Mouse (Mus musculus) stomach, embryonic 14.5 days (tissue): ENCODE measurements around the gene Eng. TPM values are rescaled to one million over a fixed set of nuclear protein-coding genes. Genes with fewer than 3 reads are reported as not detected.

Source experiments
- ATAC-seq: fragments of 200-750 bp; cut with Nextera tagmentation; 2 replicates; pipeline ENCODE4 v1.8.0; 2017; ENCODE audit warnings: low read depth, moderate TSS enrichment; ENCODE audit not compliant: insufficient number of reproducible peaks, insufficient read depth, low FRiP score
- H3K27ac ChIP-seq: fragments of 300-500 bp; sonication (generic); 2 replicates; pipeline ENCODE4 v1.5.1; 2014; ENCODE audit warnings: mild to moderate bottlenecking, low read length, moderate library complexity, mixed read lengths
- H3K27me3 ChIP-seq: fragments of 300-500 bp; sonication (generic); 2 replicates; pipeline ENCODE4 v1.6.1; 2014; ENCODE audit warnings: low read length, control low read depth, mixed read lengths; ENCODE audit not compliant: control insufficient read depth, insufficient read depth
- H3K36me3 ChIP-seq: fragments of 300-500 bp; sonication (generic); 2 replicates; pipeline ENCODE4 v1.6.1; 2014; ENCODE audit warnings: mild to moderate bottlenecking, control low read depth, low read length, moderate library complexity, mixed read lengths; ENCODE audit not compliant: control insufficient read depth, insufficient read depth
- H3K4me1 ChIP-seq: fragments of 300-500 bp; sonication (generic); 2 replicates; pipeline ENCODE4 v1.6.1; 2014; ENCODE audit warnings: low read length, control low read depth, mixed read lengths; ENCODE audit not compliant: control insufficient read depth, insufficient read depth
- H3K4me2 ChIP-seq: fragments of 300-500 bp; sonication (generic); replicated peaks from 2 replicates; pipeline ENCODE4 v1.6.1; 2014; ENCODE audit warnings: low read depth, low read length, control low read depth
- H3K4me3 ChIP-seq: fragments of 300-500 bp; sonication (generic); 2 replicates; pipeline ENCODE4 v1.5.1; 2014; ENCODE audit warnings: low read depth, low read length, control low read depth
- H3K9ac ChIP-seq: fragments of 300-500 bp; sonication (generic); replicated peaks from 2 replicates; pipeline ENCODE4 v1.6.1; 2014; ENCODE audit warnings: low read depth, mild to moderate bottlenecking, control low read depth, low read length, moderate library complexity, mixed read lengths
- H3K9me3 ChIP-seq: fragments of 300-500 bp; sonication (generic); 2 replicates; pipeline ENCODE4 v1.6.1; 2016; ENCODE audit warnings: low read depth, low read length, control low read depth; ENCODE audit not compliant: control insufficient read depth
- WGBS: fragments of 180-500 bp; shearing (Covaris S2); extraction: QIAGEN DNeasy Blood & Tissue Kit; methylation state at CpG from one replicate; pipeline ENCODE4 v1.1.7; 2014; 5-methylcytosine and 5-hydroxymethylcytosine counted together
- polyA plus RNA-seq: library from polyadenylated mRNA; unstranded; fragments of >200 nt; fragmentation: Nextera tagmentation; extraction: Ambion mirVana; gene quantifications from 2 replicates; pipeline ENCODE4 v1.2.1, GENCODE M21; 2014

Gene Eng
- polyA plus RNA-seq, 1 experiment from 2014 or later, result 49.1 TPM

- Histone ChIP-seq H3K4me1 (peaks cover 43% of the 10 kb centered on the region), H3K4me3 (peak overlapping the region; percentile 4; the same call in 1 of the 2 replicates), H3K27me3 (no peaks in the 10 kb centered on the region), H3K4me2 (peak overlapping the region; percentile 33), H3K9ac (no peak overlapping the region), H3K36me3 (no peaks in the 10 kb centered on the region), H3K9me3 (no peaks in the 10 kb centered on the region), H3K27ac (peak overlapping the region; percentile 64; the same call in 1 of the 2 replicates)
- 33% methylated on average over 5 of the region's 5 CpGs for WGBS
- ATAC-seq, result no peak
Measured at GRCm38 (mm10) chr2:32625873-32626694, 20.3 kb upstream of the Eng start.

- Histone ChIP-seq H3K9me3 (no peaks in the 10 kb centered on the region), H3K27me3 (no peaks in the 10 kb centered on the region), H3K4me2 (no peak overlapping the region), H3K4me1 (peaks cover 34% of the 10 kb centered on the region), H3K4me3 (no peak overlapping the region), H3K9ac (no peak overlapping the region), H3K27ac (no peak overlapping the region), H3K36me3 (no peaks in the 10 kb centered on the region)
- ATAC-seq, result no peak
- 66% methylated on average over 20 of the region's 20 CpGs for WGBS
Measured at GRCm38 (mm10) chr2:32627266-32628043, 18.9 kb upstream of the Eng start.

- no peak for ATAC-seq
- no peak overlapping the region for H3K4me3 ChIP-seq
- H3K4me1 ChIP-seq, result peaks cover 34% of the 10 kb centered on the region
- no peaks in the 10 kb centered on the region for H3K27me3 ChIP-seq
- no peak overlapping the region for H3K4me2 ChIP-seq
- 64% methylated on average over 4 of the region's 4 CpGs for WGBS
- no peak overlapping the region for H3K9ac ChIP-seq
- no peak overlapping the region for H3K27ac ChIP-seq
- H3K36me3 ChIP-seq, result no peaks in the 10 kb centered on the region
- H3K9me3 ChIP-seq, result no peaks in the 10 kb centered on the region
Measured at GRCm38 (mm10) chr2:32628044-32628550, 18.3 kb upstream of the Eng start.

- ATAC-seq, result no peak
- H3K9me3 ChIP-seq, result no peaks in the 10 kb centered on the region
- H3K4me1 ChIP-seq, result peaks cover 34% of the 10 kb centered on the region
- 49% methylated on average over 5 of the region's 5 CpGs for WGBS
- no peak overlapping the region for H3K4me3 ChIP-seq
- no peaks in the 10 kb centered on the region for H3K27me3 ChIP-seq
- H3K36me3 ChIP-seq, result no peaks in the 10 kb centered on the region
- no peak overlapping the region for H3K27ac ChIP-seq
- no peak overlapping the region for H3K4me2 ChIP-seq
- no peak overlapping the region for H3K9ac ChIP-seq
Measured at GRCm38 (mm10) chr2:32628729-32629128, 17.7 kb upstream of the Eng start.

GRCm38 (mm10) chr2:32629276-32629976 is 17.0 kb upstream of the Eng start:
- Histone ChIP-seq H3K4me1 (peaks cover 34% of the 10 kb centered on the region), H3K9ac (no peak overlapping the region), H3K36me3 (no peaks in the 10 kb centered on the region), H3K4me3 (no peak overlapping the region), H3K27me3 (no peaks in the 10 kb centered on the region), H3K9me3 (no peaks in the 10 kb centered on the region), H3K27ac (no peak overlapping the region), H3K4me2 (no peak overlapping the region)
- peak; percentile 30; the same call in 1 of the 2 replicates for ATAC-seq
- WGBS, result 48% methylated on average over 9 of the region's 9 CpGs

GRCm38 (mm10) chr2:32630036-32630435 is 16.4 kb upstream of the Eng start:
- H3K27ac ChIP-seq, result no peak overlapping the region
- H3K9me3 ChIP-seq, result no peaks in the 10 kb centered on the region
- no peaks in the 10 kb centered on the region for H3K36me3 ChIP-seq
- no peak for ATAC-seq
- no peak overlapping the region for H3K4me2 ChIP-seq
- no peaks in the 10 kb centered on the region for H3K27me3 ChIP-seq
- peaks cover 29% of the 10 kb centered on the region for H3K4me1 ChIP-seq
- H3K4me3 ChIP-seq, result no peak overlapping the region
- 87% methylated on average over 9 of the region's 9 CpGs for WGBS
- no peak overlapping the region for H3K9ac ChIP-seq

GRCm38 (mm10) chr2:32631046-32631445 is 15.3 kb upstream of the Eng start:
- H3K27me3 ChIP-seq, result no peaks in the 10 kb centered on the region
- ATAC-seq, result no peak
- no peak overlapping the region for H3K4me2 ChIP-seq
- no peak overlapping the region for H3K4me3 ChIP-seq
- whole genome bisulfite sequencing, result 89% methylated on average over 10 of the region's 10 CpGs
- H3K9me3 ChIP-seq, result no peaks in the 10 kb centered on the region
- H3K9ac ChIP-seq, result no peak overlapping the region
- H3K36me3 ChIP-seq, result no peaks in the 10 kb centered on the region
- no peak overlapping the region for H3K27ac ChIP-seq
- H3K4me1 ChIP-seq, result peaks cover 19% of the 10 kb centered on the region

- Histone ChIP-seq H3K4me1 (peaks cover 13% of the 10 kb centered on the region), H3K9me3 (no peaks in the 10 kb centered on the region), H3K9ac (no peak overlapping the region), H3K4me3 (no peak overlapping the region), H3K36me3 (no peaks in the 10 kb centered on the region), H3K4me2 (no peak overlapping the region), H3K27me3 (no peaks in the 10 kb centered on the region), H3K27ac (no peak overlapping the region)
- WGBS, result 55% methylated on average over 7 of the region's 7 CpGs
- no peak for ATAC-seq
Measured at GRCm38 (mm10) chr2:32631737-32632394, 14.5 kb upstream of the Eng start.
